Mouse (Mus musculus): Measurements from ENCODE around the gene Eif3i. TPM values are rescaled to one million over a fixed set of nuclear protein-coding genes. Genes with fewer than 3 reads are reported as not detected.

The Eif3i gene
- total and polyA plus RNA-seq, 3 experiments, result 446 to 753 (median 667) TPM

DNA sequence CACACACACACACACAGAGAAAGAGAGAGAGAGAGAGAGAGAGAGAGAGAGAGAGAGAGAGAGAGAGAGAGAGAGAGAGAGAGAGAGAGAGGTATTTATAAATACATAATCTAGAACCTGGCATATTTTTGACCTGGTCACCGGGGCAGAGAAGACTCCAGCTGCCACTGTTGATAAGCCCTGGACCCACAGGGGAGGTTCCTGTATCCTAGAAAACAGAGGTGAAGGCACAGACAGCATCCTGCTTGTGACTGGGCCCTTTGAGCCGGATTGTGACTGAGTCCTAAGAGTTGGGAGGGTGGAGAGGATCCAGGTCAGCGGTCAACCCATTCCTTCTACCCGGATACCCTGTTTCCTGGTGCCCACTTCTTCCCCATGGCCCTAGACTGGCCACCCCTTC, 11.6 kb downstream of the Eif3i start:
- in situ Hi-C loops (cut with MboI; ENCODE audit: low pct_ligation_motif_present, low pct_unique_long_range_greater_than_20kb, low sequenced_read_pairs), result no loop called here
- H3K4me1 ChIP-seq (ENCODE audit: control insufficient read depth in 1 of 2, insufficient read depth in 2 of 2), result peaks cover 4 to 30% of the 10 kb centered on the region in 2 experiments; a peak in 2 of 4 replicates
- no peak for DNase-seq (ENCODE audit: extremely low read depth)
- H3K4me2 ChIP-seq (ENCODE audit: insufficient read depth, low read depth, poor library complexity, severe bottlenecking), result no peak overlapping the region
- no peaks in the 10 kb centered on the region for H3K27me3 ChIP-seq (replicated peaks)
- TF ChIP-seq USF2 (conservative IDR thresholded peaks at IDR 0.05; ENCODE audit: low read depth, low read length), result no peak
- TF ChIP-seq MYC (IDR thresholded peaks at IDR 0.05; ENCODE audit: low read depth, low read length), result no peak
- TF ChIP-seq ZNF384 (IDR thresholded peaks at IDR 0.05; ENCODE audit: low read depth, low read length), result no peak
- no peak for TF ChIP-seq SMC3 (IDR thresholded peaks at IDR 0.05; ENCODE audit: low read depth, low read length)
- no peak for TF ChIP-seq SIN3A (IDR thresholded peaks at IDR 0.05; ENCODE audit: low read length)
- no peak for TF ChIP-seq IRF4 (IDR thresholded peaks at IDR 0.05; ENCODE audit: low read depth, low read length)
- no peak for TF ChIP-seq MAX (IDR thresholded peaks at IDR 0.05; ENCODE audit: low read length)
- no peak for TF ChIP-seq RAD21 (IDR thresholded peaks at IDR 0.05; ENCODE audit: low read depth, low read length)
- TF ChIP-seq POLR2AphosphoS2 (IDR thresholded peaks at IDR 0.05; ENCODE audit: low read depth, low read length), result no peak
- TF ChIP-seq ZKSCAN1 (IDR thresholded peaks at IDR 0.05; ENCODE audit: borderline replicate concordance, low read depth, low read length), result no peak
- no peak for TF ChIP-seq RCOR1 (conservative IDR thresholded peaks at IDR 0.05; ENCODE audit: low read depth, low read length)
- TF ChIP-seq POLR2A (IDR thresholded peaks at IDR 0.05; ENCODE audit: low read depth, low read length), result no peak
- TF ChIP-seq NELFE (IDR thresholded peaks at IDR 0.05; ENCODE audit: low read depth, low read length), result no peak
- no peak for TF ChIP-seq JUN (IDR thresholded peaks at IDR 0.05; ENCODE audit: insufficient read depth, low read depth, low read length)
- TF ChIP-seq TCF12 (IDR thresholded peaks at IDR 0.05; ENCODE audit: low read depth, low read length), result no peak
- no peak for TF ChIP-seq E2F4 (IDR thresholded peaks at IDR 0.05; ENCODE audit: insufficient replicate concordance, low read depth, low read length)
- no peak for TF ChIP-seq MXI1 (IDR thresholded peaks at IDR 0.05; ENCODE audit: low read depth, low read length)
- TF ChIP-seq ETS1 (conservative IDR thresholded peaks at IDR 0.05; ENCODE audit: low read depth, low read length), result no peak
- TF ChIP-seq CTCF (conservative IDR thresholded peaks at IDR 0.05 in 1 of 2, IDR thresholded peaks at IDR 0.05 in 1 of 2; ENCODE audit: low read depth in 2 of 2, low read length in 2 of 2), result no peak
- no peak for TF ChIP-seq EP300 (IDR thresholded peaks at IDR 0.05; ENCODE audit: low read length)
- H3K27ac ChIP-seq (ENCODE audit: insufficient read depth, low read depth), result no peak overlapping the region
- peaks cover 8% of the 10 kb centered on the region for H3K79me2 ChIP-seq (replicated peaks; ENCODE audit: control insufficient read depth, extremely low read depth, insufficient read depth, poor library complexity, severe bottlenecking)
- dilution Hi-C loops (cut with MboI; ENCODE audit: extremely low pct_ligation_motif_present, extremely low pct_unique_long_range_greater_than_20kb, low sequenced_read_pairs), result no loop called here
- no peak overlapping the region for H3K9ac ChIP-seq (ENCODE audit: insufficient read depth, low read depth)
- H3K4me3 ChIP-seq (replicated peaks in 1 of 3; ENCODE audit: low read depth in 2 of 3, low read length in 2 of 3, poor library complexity in 1 of 3), result no peak overlapping the region
- H3K9me3 ChIP-seq (replicated peaks; ENCODE audit: low read length), result no peaks in the 10 kb centered on the region
- peaks cover 34 to 63% of the 10 kb centered on the region in 2 experiments for H3K36me3 ChIP-seq (replicated peaks in 1 of 2; ENCODE audit: control insufficient read depth in 1 of 2, insufficient read depth in 1 of 2, low read length in 1 of 2)

DNA sequence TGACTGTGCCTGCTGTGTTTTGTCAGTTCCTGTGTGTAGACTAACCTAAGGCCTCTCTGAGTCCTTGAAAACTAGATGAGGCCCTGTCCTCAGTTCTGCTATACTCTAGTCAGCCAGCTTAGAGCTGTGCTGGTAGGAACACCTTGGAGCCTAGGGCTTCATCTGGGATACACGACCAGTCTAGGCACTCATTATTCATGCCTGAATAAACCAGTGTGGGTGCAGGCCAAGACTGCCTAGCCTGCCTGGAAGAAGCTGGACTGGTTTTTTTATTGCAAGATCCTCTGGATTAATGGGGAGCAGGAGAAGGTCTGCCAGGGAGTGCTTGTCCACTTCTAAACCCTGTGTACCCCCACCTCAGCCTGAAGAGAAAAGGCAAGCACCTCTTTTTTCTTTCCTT, 13.5 kb downstream of the Eif3i start:
- Histone ChIP-seq H3K27me3 (replicated peaks) (no peaks in the 10 kb centered on the region), H3K9ac (ENCODE audit: insufficient read depth, low read depth) (no peak overlapping the region)
- in situ Hi-C loops (cut with MboI; ENCODE audit: low pct_ligation_motif_present, low pct_unique_long_range_greater_than_20kb, low sequenced_read_pairs), result no loop called here

More for the DNA sequence above, 13.5 kb downstream of the Eif3i start:
- DNase-seq (ENCODE audit: extremely low read depth), result no peak
- Histone ChIP-seq H3K4me2 (ENCODE audit: insufficient read depth, low read depth, poor library complexity, severe bottlenecking) (peak overlapping the region; percentile 24), H3K79me2 (replicated peaks; ENCODE audit: control insufficient read depth, extremely low read depth, insufficient read depth, poor library complexity, severe bottlenecking) (peaks cover 8% of the 10 kb centered on the region), H3K27ac (ENCODE audit: insufficient read depth, low read depth) (no peak overlapping the region), H3K36me3 (replicated peaks in 1 of 2; ENCODE audit: control insufficient read depth in 1 of 2, insufficient read depth in 1 of 2, low read length in 1 of 2) (peaks cover 18 to 44% of the 10 kb centered on the region in 2 experiments), H3K4me3 (replicated peaks in 1 of 3; ENCODE audit: low read depth in 2 of 3, low read length in 2 of 3, poor library complexity in 1 of 3) (peak overlapping the region in 1 of 3 experiments; percentile 28), H3K4me1 (ENCODE audit: control insufficient read depth in 1 of 2, insufficient read depth in 2 of 2) (peaks cover 7 to 37% of the 10 kb centered on the region in 2 experiments; a peak in 3 of 4 replicates), H3K9me3 (replicated peaks; ENCODE audit: low read length) (no peaks in the 10 kb centered on the region)
- dilution Hi-C loops (cut with MboI; ENCODE audit: extremely low pct_ligation_motif_present, extremely low pct_unique_long_range_greater_than_20kb, low sequenced_read_pairs), result no loop called here
- TF ChIP-seq TBP (conservative IDR thresholded peaks at IDR 0.05; ENCODE audit: low read depth, low read length) (no peak), UBTF (IDR thresholded peaks at IDR 0.05; ENCODE audit: low read depth, low read length) (no peak), IRF4 (IDR thresholded peaks at IDR 0.05; ENCODE audit: low read depth, low read length) (no peak), TCF12 (IDR thresholded peaks at IDR 0.05; ENCODE audit: low read depth, low read length) (no peak), MAFK (IDR thresholded peaks at IDR 0.05; ENCODE audit: insufficient replicate concordance, low read length) (no peak), NELFE (IDR thresholded peaks at IDR 0.05; ENCODE audit: low read depth, low read length) (no peak), USF2 (conservative IDR thresholded peaks at IDR 0.05; ENCODE audit: low read depth, low read length) (no peak), ELF1 (IDR thresholded peaks at IDR 0.05; ENCODE audit: low read depth, low read length) (no peak), POLR2A (IDR thresholded peaks at IDR 0.05; ENCODE audit: low read depth, low read length) (no peak), JUND (conservative IDR thresholded peaks at IDR 0.05; ENCODE audit: low read depth, low read length) (no peak), CHD2 (IDR thresholded peaks at IDR 0.05; ENCODE audit: low read length) (no peak), SMC3 (IDR thresholded peaks at IDR 0.05; ENCODE audit: low read depth, low read length) (no peak)

Data from CH12.LX (cell line).